Mouse (Mus musculus) granulocyte monocyte progenitor cell, adult 5-6 weeks (primary cell): ENCODE data around the gene Ankle1. TPM values are rescaled to one million over a fixed set of nuclear protein-coding genes. Genes with fewer than 3 reads are reported as not detected.
"Not testable (repeated sequence)": the region's sequence is repeated elsewhere in the genome, so short reads cannot be mapped to it uniquely, and the experiment has no call there.

Source experiments
- ATAC-seq: replicated peaks from 2 replicates; pipeline ENCODE4 v1.8.0; 2016; ENCODE audit warnings: mild to moderate bottlenecking, moderate TSS enrichment, inconsistent platforms; ENCODE audit not compliant: poor library complexity, severe bottlenecking
- total RNA-seq, 2 experiments: library from RNA; stranded (forward) in 1 of 2; stranded (reverse) in 1 of 2; fragments of 200-712, 200-1000 nt in 1 of 2; fragments of >200 nt in 1 of 2; fragmentation: Nextera tagmentation in 1 of 2; gene quantifications; 2 replicates each; pipeline ENCODE4 v1.2.3; 2014 to 2017

Gene Ankle1
- total RNA-seq, 2 experiments from 2014 or later = 11.1 to 12.4 TPM

- ATAC-seq = peak; percentile 79
These were observed 547 bp downstream of the Ankle1 start for GRCm38 (mm10) chr8:71406099-71407015.

GRCm38 (mm10) chr8:71407441-71407840 lies 1.6 kb downstream of the Ankle1 start:
- no peak for ATAC-seq

- ATAC-seq = no peak
These were observed 2.4 kb downstream of the Ankle1 start for GRCm38 (mm10) chr8:71408231-71408630.

GRCm38 (mm10) chr8:71411535-71412273 lies 5.9 kb downstream of the Ankle1 start:
- peak; percentile 62 for ATAC-seq

- no peak for ATAC-seq
These were observed 16.3 kb downstream of the Ankle1 start for GRCm38 (mm10) chr8:71422121-71422520.

- ATAC-seq = not testable (repeated sequence)
These were observed 27.1 kb downstream of the Ankle1 start for GRCm38 (mm10) chr8:71432935-71433334.

GRCm38 (mm10) chr8:71437041-71437440 lies 31.2 kb downstream of the Ankle1 start:
- ATAC-seq = no peak

GRCm38 (mm10) chr8:71441404-71441803 lies 35.6 kb downstream of the Ankle1 start:
- ATAC-seq = peak; percentile 84

- ATAC-seq = no peak
These were observed 39.3 kb downstream of the Ankle1 start for GRCm38 (mm10) chr8:71445096-71445495.

GRCm38 (mm10) chr8:71451337-71451736 lies 45.5 kb downstream of the Ankle1 start:
- ATAC-seq = no peak

GRCm38 (mm10) chr8:71451777-71452176 lies 46.0 kb downstream of the Ankle1 start:
- ATAC-seq = no peak

GRCm38 (mm10) chr8:71452669-71453068 lies 46.9 kb downstream of the Ankle1 start:
- ATAC-seq = no peak

GRCm38 (mm10) chr8:71454668-71455067 lies 48.9 kb downstream of the Ankle1 start:
- no peak for ATAC-seq

GRCm38 (mm10) chr8:71456906-71457305 lies 51.1 kb downstream of the Ankle1 start:
- ATAC-seq = no peak

GRCm38 (mm10) chr8:71457659-71458270 lies 52.0 kb downstream of the Ankle1 start:
- no peak for ATAC-seq

Other genes starting within 250 kb of the Ankle1 start
- gene Myo9b, start 133.3 kb upstream of the Ankle1 start, total RNA-seq (2014; fragmentation: Nextera tagmentation) = 35.5 and 51.5 TPM in 2 replicates
- 34.8 and 38.6 TPM in 2 replicates for gene Myo9b, start 133.3 kb upstream of the Ankle1 start, total RNA-seq (2017)
- 17.7 and 36.8 TPM in 2 replicates for gene Haus8, start 133.1 kb upstream of the Ankle1 start, total RNA-seq (2014; fragmentation: Nextera tagmentation)
- gene Haus8, start 133.1 kb upstream of the Ankle1 start, total RNA-seq (2017) = 55.1 and 56.2 TPM in 2 replicates
- 108 and 154 TPM in 2 replicates for gene Use1, start 39.2 kb upstream of the Ankle1 start, total RNA-seq (2014; fragmentation: Nextera tagmentation)
- gene Use1, start 39.2 kb upstream of the Ankle1 start, total RNA-seq (2017) = 140 and 156 TPM in 2 replicates
- gene Ocel1, start 34.7 kb upstream of the Ankle1 start, total RNA-seq (2014; fragmentation: Nextera tagmentation) = 8.8 and 12.4 TPM in 2 replicates
- gene Ocel1, start 34.7 kb upstream of the Ankle1 start, total RNA-seq (2017) = 8.9 TPM in 2 replicates
- gene Nr2f6, start 24.1 kb upstream of the Ankle1 start, total RNA-seq (2014; fragmentation: Nextera tagmentation) = 1.3 and 7.5 TPM in 2 replicates
- 3.3 and 4.1 TPM in 2 replicates for gene Nr2f6, start 24.1 kb upstream of the Ankle1 start, total RNA-seq (2017)
- not detected in 2 replicates for gene Ushbp1, start 10.2 kb upstream of the Ankle1 start, total RNA-seq (2014; fragmentation: Nextera tagmentation)
- not detected in 2 replicates for gene Ushbp1, start 10.2 kb upstream of the Ankle1 start, total RNA-seq (2017)
- 70.0 and 84.9 TPM in 2 replicates for gene Babam1, start 9.1 kb upstream of the Ankle1 start, total RNA-seq (2014; fragmentation: Nextera tagmentation)
- 98.5 and 101 TPM in 2 replicates for gene Babam1, start 9.1 kb upstream of the Ankle1 start, total RNA-seq (2017)
- 1.6 and 7.4 TPM in 2 replicates for gene Abhd8, start 57.6 kb downstream of the Ankle1 start, total RNA-seq (2014; fragmentation: Nextera tagmentation)
- 4.7 and 5.4 TPM in 2 replicates for gene Abhd8, start 57.6 kb downstream of the Ankle1 start, total RNA-seq (2017)
- 56.5 and 77.6 TPM in 2 replicates for gene Mrpl34, start 58.9 kb downstream of the Ankle1 start, total RNA-seq (2014; fragmentation: Nextera tagmentation)
- 62.2 and 79.8 TPM in 2 replicates for gene Mrpl34, start 58.9 kb downstream of the Ankle1 start, total RNA-seq (2017)
- 24.0 and 34.2 TPM in 2 replicates for gene Dda1, start 63.2 kb downstream of the Ankle1 start, total RNA-seq (2014; fragmentation: Nextera tagmentation)
- gene Dda1, start 63.2 kb downstream of the Ankle1 start, total RNA-seq (2017) = 16.9 and 20.3 TPM in 2 replicates
- gene Ano8, start 80.0 kb downstream of the Ankle1 start, total RNA-seq (2014; fragmentation: Nextera tagmentation) = 0.43 and 2.5 TPM in 2 replicates
- 1.9 and 4.5 TPM in 2 replicates for gene Ano8, start 80.0 kb downstream of the Ankle1 start, total RNA-seq (2017)
- 3.5 and 12.4 TPM in 2 replicates for gene Gtpbp3, start 82.1 kb downstream of the Ankle1 start, total RNA-seq (2014; fragmentation: Nextera tagmentation)
- 13.5 and 21.5 TPM in 2 replicates for gene Gtpbp3, start 82.1 kb downstream of the Ankle1 start, total RNA-seq (2017)
- not detected in 2 replicates for gene Plvap, start 105.7 kb downstream of the Ankle1 start, total RNA-seq (2014; fragmentation: Nextera tagmentation)
- gene Plvap, start 105.7 kb downstream of the Ankle1 start, total RNA-seq (2017) = 0.10 and 0.43 TPM in 2 replicates
- not detected in 2 replicates for gene Ccdc194, start 119.7 kb downstream of the Ankle1 start, total RNA-seq (2014; fragmentation: Nextera tagmentation)
- not detected in 2 replicates for gene Ccdc194, start 119.7 kb downstream of the Ankle1 start, total RNA-seq (2017)
- gene Bst2, start 131.4 kb downstream of the Ankle1 start, total RNA-seq (2014; fragmentation: Nextera tagmentation) = 47.0 and 55.7 TPM in 2 replicates
- gene Bst2, start 131.4 kb downstream of the Ankle1 start, total RNA-seq (2017) = 49.1 and 58.3 TPM in 2 replicates
- 50.2 and 64.1 TPM in 2 replicates for gene Mvb12a, start 136.9 kb downstream of the Ankle1 start, total RNA-seq (2014; fragmentation: Nextera tagmentation)
- 55.0 and 56.6 TPM in 2 replicates for gene Mvb12a, start 136.9 kb downstream of the Ankle1 start, total RNA-seq (2017)
- not detected in 2 replicates for gene Tmem221, start 152.9 kb downstream of the Ankle1 start, total RNA-seq (2014; fragmentation: Nextera tagmentation)
- gene Tmem221, start 152.9 kb downstream of the Ankle1 start, total RNA-seq (2017) = not detected in 2 replicates
- gene Nxnl1, start 160.6 kb downstream of the Ankle1 start, total RNA-seq (2014; fragmentation: Nextera tagmentation) = not detected in 2 replicates
- 0.36 TPM in 1 of 2 replicates, not detected in the other for gene Nxnl1, start 160.6 kb downstream of the Ankle1 start, total RNA-seq (2017)
- 7.8 and 10.2 TPM in 2 replicates for gene Slc27a1, start 162.9 kb downstream of the Ankle1 start, total RNA-seq (2014; fragmentation: Nextera tagmentation)
- gene Slc27a1, start 162.9 kb downstream of the Ankle1 start, total RNA-seq (2017) = 3.3 and 6.2 TPM in 2 replicates
- 143 and 180 TPM in 2 replicates for gene Pgls, start 186.2 kb downstream of the Ankle1 start, total RNA-seq (2014; fragmentation: Nextera tagmentation)
- gene Pgls, start 186.2 kb downstream of the Ankle1 start, total RNA-seq (2017) = 155 and 185 TPM in 2 replicates
- gene Fam129c, start 191.6 kb downstream of the Ankle1 start, total RNA-seq (2014; fragmentation: Nextera tagmentation) = 11.6 and 11.7 TPM in 2 replicates
- 0.69 and 6.1 TPM in 2 replicates for gene Fam129c, start 191.6 kb downstream of the Ankle1 start, total RNA-seq (2017)
- 93.8 and 107 TPM in 2 replicates for gene Colgalt1, start 205.0 kb downstream of the Ankle1 start, total RNA-seq (2014; fragmentation: Nextera tagmentation)
- gene Colgalt1, start 205.0 kb downstream of the Ankle1 start, total RNA-seq (2017) = 77.1 and 84.4 TPM in 2 replicates